Mouse (Mus musculus) heart, embryonic 12.5 days (tissue): ENCODE measurements around the gene Nmrk2. TPM values are rescaled to one million over a fixed set of nuclear protein-coding genes. Genes with fewer than 3 reads are reported as not detected.
A peak's percentile ranks its signal among the peaks of the same experiment; 100 is the strongest.

Experiments
- ATAC-seq: fragments of 200-750 bp; cut with Nextera tagmentation; 2 replicates; pipeline ENCODE4 v1.8.0; 2017; ENCODE audit warnings: moderate TSS enrichment, moderate library complexity; ENCODE audit not compliant: insufficient number of reproducible peaks, low FRiP score
- H3K27ac ChIP-seq: fragments of 300-500 bp; sonication (generic); 2 replicates; pipeline ENCODE4 v1.5.1; 2016; ENCODE audit warnings: mild to moderate bottlenecking, moderate library complexity; ENCODE audit not compliant: poor library complexity, severe bottlenecking
- H3K27me3 ChIP-seq: fragments of 300-500 bp; sonication (generic); replicated peaks from 2 replicates; pipeline ENCODE4 v1.6.1; 2016; ENCODE audit warnings: mild to moderate bottlenecking, moderate library complexity
- H3K36me3 ChIP-seq: fragments of 300-500 bp; sonication (generic); 2 replicates; pipeline ENCODE4 v1.6.1; 2016; ENCODE audit warnings: mild to moderate bottlenecking, moderate library complexity
- H3K4me1 ChIP-seq: fragments of 300-500 bp; sonication (generic); replicated peaks from 2 replicates; pipeline ENCODE4 v1.6.1; 2016; ENCODE audit warnings: mild to moderate bottlenecking
- H3K4me2 ChIP-seq: fragments of 300-500 bp; sonication (generic); 2 replicates; pipeline ENCODE4 v1.6.1; 2016; ENCODE audit warnings: mild to moderate bottlenecking, moderate library complexity
- H3K4me3 ChIP-seq: fragments of 300-500 bp; sonication (generic); 2 replicates; pipeline ENCODE4 v1.5.1; 2016; ENCODE audit warnings: mild to moderate bottlenecking
- H3K9ac ChIP-seq: fragments of 300-500 bp; sonication (generic); 2 replicates; pipeline ENCODE4 v1.6.1; 2016; ENCODE audit warnings: mild to moderate bottlenecking, moderate library complexity
- H3K9me3 ChIP-seq: fragments of 300-500 bp; sonication (generic); replicated peaks from 2 replicates; pipeline ENCODE4 v1.6.1; 2016; ENCODE audit warnings: mild to moderate bottlenecking, moderate library complexity
- WGBS: fragments of 180-500 bp; shearing (Covaris S2); methylation state at CpG from one replicate; pipeline ENCODE4 v1.1.7; 2016; 5-methylcytosine and 5-hydroxymethylcytosine counted together
- polyA plus RNA-seq: library from polyadenylated mRNA; unstranded; fragments of >200 nt; fragmentation: Nextera tagmentation; extraction: Ambion mirVana; gene quantifications from 2 replicates; pipeline ENCODE4 v1.2.1, GENCODE M21; 2016

The Nmrk2 gene
- polyA plus RNA-seq, 1 experiment from 2014 or later, result 4.9 TPM

GRCm38 (mm10) chr10:81154736-81155135 lies 47.1 kb downstream of the Nmrk2 start:
- 0 out of 2 replicates have a peak overlapping the region, but pooled peaks have one; percentile 14 for H3K9ac ChIP-seq
- no peak overlapping the region for H3K4me2 ChIP-seq
- no peak for ATAC-seq
- H3K27me3 ChIP-seq, result no peaks in the 10 kb centered on the region
- no peak overlapping the region for H3K4me3 ChIP-seq
- H3K9me3 ChIP-seq, result no peaks in the 10 kb centered on the region
- peak overlapping the region; percentile 6; the same call in 1 of the 2 replicates for H3K27ac ChIP-seq
- H3K4me1 ChIP-seq, result peaks cover 27% of the 10 kb centered on the region
- H3K36me3 ChIP-seq, result peaks cover 80% of the 10 kb centered on the region
- 82% methylated on average over 6 of the region's 6 CpGs for WGBS

GRCm38 (mm10) chr10:81154313-81154712 lies 47.5 kb downstream of the Nmrk2 start:
- 84% methylated on average over 12 of the region's 12 CpGs for WGBS
- no peak overlapping the region for H3K27ac ChIP-seq
- no peak overlapping the region for H3K4me2 ChIP-seq
- no peaks in the 10 kb centered on the region for H3K9me3 ChIP-seq
- H3K27me3 ChIP-seq, result no peaks in the 10 kb centered on the region
- peaks cover 29% of the 10 kb centered on the region for H3K4me1 ChIP-seq
- no peak overlapping the region for H3K4me3 ChIP-seq
- no peak overlapping the region for H3K9ac ChIP-seq
- ATAC-seq, result no peak
- H3K36me3 ChIP-seq, result peaks cover 83% of the 10 kb centered on the region

DNA sequence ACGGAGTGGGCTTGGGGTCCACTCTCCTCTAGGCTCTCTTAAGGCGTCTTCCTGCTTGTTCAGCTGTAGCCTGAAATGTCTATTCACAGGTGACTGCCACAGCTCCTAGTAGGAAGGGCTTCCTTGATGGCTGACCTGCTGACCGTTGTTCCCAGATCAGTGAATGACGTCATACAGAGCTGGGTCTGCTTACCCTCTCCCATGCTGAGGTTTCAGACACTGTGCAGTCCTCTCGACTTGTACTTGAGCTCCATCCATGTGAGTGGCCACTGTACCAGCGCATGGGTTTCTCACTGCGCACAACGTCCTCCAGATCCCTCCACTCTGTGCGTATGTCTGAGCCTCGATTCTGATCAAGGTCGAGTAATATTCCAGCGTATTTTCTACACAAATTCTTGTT lies 49.2 kb downstream of the Nmrk2 start:
- H3K4me3 ChIP-seq, result no peak overlapping the region
- no peaks in the 10 kb centered on the region for H3K9me3 ChIP-seq
- ATAC-seq, result peak; percentile 26
- 56% methylated on average over 12 of the region's 12 CpGs for WGBS
- H3K36me3 ChIP-seq, result peaks cover 86% of the 10 kb centered on the region
- peak overlapping the region; percentile 81 for H3K27ac ChIP-seq
- H3K4me1 ChIP-seq, result peaks cover 29% of the 10 kb centered on the region
- H3K27me3 ChIP-seq, result no peaks in the 10 kb centered on the region
- peak overlapping the region; percentile 54; the same call in 1 of the 2 replicates for H3K9ac ChIP-seq
- no peak overlapping the region for H3K4me2 ChIP-seq

DNA sequence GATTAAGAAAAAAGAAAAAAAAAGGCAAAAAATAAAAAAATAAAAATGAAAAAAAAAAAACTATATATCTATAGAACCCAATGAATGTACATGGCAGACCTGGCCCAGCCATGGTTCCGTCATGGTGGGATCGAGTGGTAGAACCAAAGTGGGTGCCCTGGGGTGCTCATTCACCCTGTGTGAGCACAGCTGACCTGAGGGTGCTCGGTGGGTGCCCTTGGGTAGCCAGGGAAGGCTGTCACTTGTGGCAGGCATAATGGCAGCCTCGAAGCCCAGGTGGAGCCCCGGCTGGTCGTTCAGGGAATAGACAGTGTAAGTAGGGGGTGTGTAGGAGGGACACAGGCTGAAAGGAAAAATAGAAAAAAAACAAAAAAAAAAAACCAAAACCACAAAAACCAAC lies 50.6 kb downstream of the Nmrk2 start:
- Histone ChIP-seq H3K9ac (no peak overlapping the region), H3K4me1 (peaks cover 34% of the 10 kb centered on the region), H3K4me3 (no peak overlapping the region), H3K27me3 (no peaks in the 10 kb centered on the region), H3K36me3 (peaks cover 86% of the 10 kb centered on the region), H3K9me3 (no peaks in the 10 kb centered on the region), H3K4me2 (no peak overlapping the region), H3K27ac (no peak overlapping the region)
- no peak for ATAC-seq
- 68% methylated on average over 6 of the region's 6 CpGs for WGBS

Other genes starting within 250 kb of the Nmrk2 start
- 1.5 and 1.7 TPM in 2 replicates for gene Gng7, start 187.1 kb downstream of the Nmrk2 start, polyA plus RNA-seq
- gene Diras1, start 176.4 kb downstream of the Nmrk2 start, polyA plus RNA-seq, result not detected in 2 replicates
- gene Slc39a3, start 164.6 kb downstream of the Nmrk2 start, polyA plus RNA-seq, result 7.5 and 8.7 TPM in 2 replicates
- 152 and 154 TPM in 2 replicates for gene Sgta, start 141.9 kb downstream of the Nmrk2 start, polyA plus RNA-seq
- gene Thop1, start 132.0 kb downstream of the Nmrk2 start, polyA plus RNA-seq, result 35.5 and 36.6 TPM in 2 replicates
- gene Creb3l3, start 103.2 kb downstream of the Nmrk2 start, polyA plus RNA-seq, result 0.31 and 0.47 TPM in 2 replicates
- gene Map2k2, start 96.1 kb downstream of the Nmrk2 start, polyA plus RNA-seq, result 161 and 165 TPM in 2 replicates
- gene Zbtb7a, start 66.8 kb downstream of the Nmrk2 start, polyA plus RNA-seq, result 24.7 and 24.8 TPM in 2 replicates
- gene Pias4, start 34.1 kb downstream of the Nmrk2 start, polyA plus RNA-seq, result 36.0 and 36.1 TPM in 2 replicates
- 408 and 433 TPM in 2 replicates for gene Eef2, start 25.4 kb downstream of the Nmrk2 start, polyA plus RNA-seq
- 62.8 and 69.0 TPM in 2 replicates for gene Dapk3, start 19.0 kb downstream of the Nmrk2 start, polyA plus RNA-seq
- 0.18 TPM in 1 of 2 replicates, not detected in the other for gene 4930442H23Rik, start 18.2 kb downstream of the Nmrk2 start, polyA plus RNA-seq
- 0.46 and 0.72 TPM in 2 replicates for gene Atcay, start 28.8 kb upstream of the Nmrk2 start, polyA plus RNA-seq
- gene Zfr2, start 31.1 kb upstream of the Nmrk2 start, polyA plus RNA-seq, result 6.1 and 7.2 TPM in 2 replicates
- 2.0 and 2.2 TPM in 2 replicates for gene Matk, start 50.9 kb upstream of the Nmrk2 start, polyA plus RNA-seq
- gene Mrpl54, start 64.9 kb upstream of the Nmrk2 start, polyA plus RNA-seq, result 243 and 253 TPM in 2 replicates
- 43.3 and 46.1 TPM in 2 replicates for gene Apba3, start 64.9 kb upstream of the Nmrk2 start, polyA plus RNA-seq
- gene Tjp3, start 89.5 kb upstream of the Nmrk2 start, polyA plus RNA-seq, result 1.7 and 2.3 TPM in 2 replicates
- 41.1 and 43.4 TPM in 2 replicates for gene Pip5k1c, start 90.9 kb upstream of the Nmrk2 start, polyA plus RNA-seq
- 37.3 and 40.3 TPM in 2 replicates for gene Cactin, start 119.1 kb upstream of the Nmrk2 start, polyA plus RNA-seq
- gene Tbxa2r, start 126.7 kb upstream of the Nmrk2 start, polyA plus RNA-seq, result 13.4 TPM in 2 replicates
- not detected in 2 replicates for gene Gipc3, start 141.2 kb upstream of the Nmrk2 start, polyA plus RNA-seq
- 107 and 109 TPM in 2 replicates for gene Hmg20b, start 148.4 kb upstream of the Nmrk2 start, polyA plus RNA-seq
- gene Mfsd12, start 155.4 kb upstream of the Nmrk2 start, polyA plus RNA-seq, result 13.0 and 13.4 TPM in 2 replicates
- gene 4930404N11Rik, start 163.8 kb upstream of the Nmrk2 start, polyA plus RNA-seq, result 0.82 and 0.91 TPM in 2 replicates
- 96.4 and 99.5 TPM in 2 replicates for gene Fzr1, start 176.5 kb upstream of the Nmrk2 start, polyA plus RNA-seq
- gene Dohh, start 182.4 kb upstream of the Nmrk2 start, polyA plus RNA-seq, result 66.7 and 66.9 TPM in 2 replicates
- gene Gm48551, start 182.4 kb upstream of the Nmrk2 start, polyA plus RNA-seq, result 1.9 and 2.2 TPM in 2 replicates
- 1.2 and 1.8 TPM in 2 replicates for gene Gm48552, start 187.0 kb upstream of the Nmrk2 start, polyA plus RNA-seq
- 2.9 and 4.3 TPM in 2 replicates for gene Smim24, start 191.0 kb upstream of the Nmrk2 start, polyA plus RNA-seq